Comparison of ENCODE assay signal across 10 mouse cellular contexts in genomic region chr12:76803700-76804252, GRCm38 (mm10). TPM values are rescaled to one million over a fixed set of nuclear protein-coding genes. Genes with fewer than 3 reads are reported as not detected.
DNase-seq lines count a peak whose midpoint lies in the region; ATAC-seq lines count a peak whose summit lies in the region.
"Had no signal": no experiment of that assay in that cellular context is flagged by ENCODE, and none has a peak within 500 bp of the region (broad histone marks: within the 10 kb centered on the region; RNA-seq: fewer than 3 reads in every experiment).

No protein-coding gene starts in this region.

- H3K4me3 ChIP-seq in embryonic facial prominence, embryonic 14.5 days (ENCODE audit: low read depth, low read length), result no peak overlapping the region
- H3K4me3 ChIP-seq in limb, embryonic 13.5 days, result no peak overlapping the region
- H3K4me3 ChIP-seq: embryonic facial prominence, embryonic 15.5 days had no signal

- H3K4me1 ChIP-seq in embryonic facial prominence, embryonic 14.5 days (ENCODE audit: control insufficient read depth, insufficient read depth, low read length), result no peaks in the 10 kb centered on the region
- no peaks in the 10 kb centered on the region for H3K4me1 ChIP-seq in limb, embryonic 13.5 days
- H3K4me1 ChIP-seq: embryonic facial prominence, embryonic 15.5 days had no signal

- peak; percentile 46 for DNase-seq in ovary, postnatal 14 days (ENCODE audit: low spot score)
- no peak for DNase-seq in ovary, adult 18-20 months (ENCODE audit: low spot score)
- DNase-seq in adrenal gland, postnatal 36 days, result peak; percentile 60 to 70
- DNase-seq in embryonic facial prominence, embryonic 14.5 days (ENCODE audit: low spot score), result peak; percentile 44
- peak; percentile 10 to 37 for DNase-seq in natural killer cell, adult 2 months (ENCODE audit: low spot score in 2 of 2)
- DNase-seq in right cerebral cortex, postnatal 36 days (ENCODE audit: low spot score in 2 of 2), result no peak

- H3K27ac ChIP-seq in embryonic facial prominence, embryonic 14.5 days (replicated peaks; ENCODE audit: low read depth, low read length), result no peak overlapping the region
- H3K27ac ChIP-seq in limb, embryonic 13.5 days, result no peak overlapping the region
- H3K27ac ChIP-seq: embryonic facial prominence, embryonic 15.5 days had no signal

- H3K27me3 ChIP-seq in embryonic facial prominence, embryonic 14.5 days (replicated peaks; ENCODE audit: control insufficient read depth, insufficient read depth, low read length), result no peaks in the 10 kb centered on the region
- no peaks in the 10 kb centered on the region for H3K27me3 ChIP-seq in limb, embryonic 13.5 days
- H3K27me3 ChIP-seq: embryonic facial prominence, embryonic 15.5 days had no signal

- whole genome bisulfite sequencing in embryonic facial prominence, embryonic 14.5 days, result 51% methylated on average over 7 of the region's 7 CpGs
- 49% methylated on average over 7 of the region's 7 CpGs for WGBS in limb, embryonic 13.5 days

- H3K9me3 ChIP-seq in embryonic facial prominence, embryonic 14.5 days (ENCODE audit: control insufficient read depth, low read length), result no peaks in the 10 kb centered on the region
- H3K9me3 ChIP-seq in limb, embryonic 13.5 days, result no peaks in the 10 kb centered on the region
- H3K9me3 ChIP-seq: embryonic facial prominence, embryonic 15.5 days had no signal

- H3K4me2 ChIP-seq in embryonic facial prominence, embryonic 14.5 days (ENCODE audit: low read depth, low read length), result no peak overlapping the region
- no peak overlapping the region for H3K4me2 ChIP-seq in limb, embryonic 13.5 days (replicated peaks)
- H3K4me2 ChIP-seq: embryonic facial prominence, embryonic 15.5 days had no signal

- 0 out of 2 replicates have a peak, but pooled peaks have one; percentile 28 for ATAC-seq in embryonic facial prominence, embryonic 14.5 days (ENCODE audit: low read depth)
- ATAC-seq in hematopoietic stem cell, adult 5-6 weeks (replicated peaks in 1 of 2; ENCODE audit: insufficient read depth in 1 of 2, low FRiP score in 2 of 2, low TSS enrichment in 1 of 2, low read depth in 1 of 2, poor library complexity in 2 of 2, severe bottlenecking in 2 of 2), result peak; percentile 63 to 76; a peak in 3 of 4 replicates
- peak; percentile 26; the same call in 1 of the 2 replicates for ATAC-seq in limb, embryonic 13.5 days (ENCODE audit: low FRiP score, low read depth)

- 0 out of 2 replicates have a peak, but pooled peaks cover 4% of the 10 kb centered on the region for H3K36me3 ChIP-seq in embryonic facial prominence, embryonic 14.5 days (ENCODE audit: control insufficient read depth, insufficient read depth, low read length)
- 0 out of 2 replicates have a peak, but pooled peaks cover 3% of the 10 kb centered on the region for H3K36me3 ChIP-seq in limb, embryonic 13.5 days

- no peak overlapping the region for H3K9ac ChIP-seq in embryonic facial prominence, embryonic 14.5 days (ENCODE audit: low read depth, low read length)
- no peak overlapping the region for H3K9ac ChIP-seq in limb, embryonic 13.5 days
- H3K9ac ChIP-seq: embryonic facial prominence, embryonic 15.5 days had no signal

RNA-seq across cellular contexts. Expression of gene Gpx2, which starts 8.4 kb away (rescaled TPM):
- total RNA-seq in adrenal gland, postnatal 36 days (2021), result not detected
- polyA plus RNA-seq in embryonic facial prominence, embryonic 14.5 days (2014; fragmentation: Nextera tagmentation; extraction: Ambion mirVana), result 4.2 and 6.8 TPM in 2 replicates
- total RNA-seq in hematopoietic stem cell, adult 5-6 weeks (2017), result not detected in 2 replicates
- polyA plus RNA-seq in limb, embryonic 13.5 days (2015; fragmentation: Nextera tagmentation; extraction: Ambion mirVana), result 0.31 TPM in 1 of 2 replicates, not detected in the other
- polyA plus RNA-seq: neural tube, embryonic 14.5 days had no signal

RNA-seq across cellular contexts. Expression of gene Rab15, which starts 18.9 kb away (rescaled TPM):
- total RNA-seq in adrenal gland, postnatal 36 days (2021), result 1 to 10 TPM; 1.8 to 4.0 TPM
- polyA plus RNA-seq in embryonic facial prominence, embryonic 14.5 days (2014; fragmentation: Nextera tagmentation; extraction: Ambion mirVana), result 26.5 and 27.7 TPM in 2 replicates
- total RNA-seq in hematopoietic stem cell, adult 5-6 weeks (2017), result not detected in 2 replicates
- 21.4 and 23.6 TPM in 2 replicates for polyA plus RNA-seq in limb, embryonic 13.5 days (2015; fragmentation: Nextera tagmentation; extraction: Ambion mirVana)

RNA-seq across cellular contexts. Expression of gene Fntb, which starts 38.4 kb away (rescaled TPM):
- 10 to 100 TPM; 12.5 to 13.2 TPM for total RNA-seq in adrenal gland, postnatal 36 days (2021)
- polyA plus RNA-seq in embryonic facial prominence, embryonic 14.5 days (2014; fragmentation: Nextera tagmentation; extraction: Ambion mirVana), result 41.4 and 44.6 TPM in 2 replicates
- total RNA-seq in hematopoietic stem cell, adult 5-6 weeks (2017), result 3.7 and 9.6 TPM in 2 replicates
- polyA plus RNA-seq in limb, embryonic 13.5 days (2015; fragmentation: Nextera tagmentation; extraction: Ambion mirVana), result 42.6 and 44.1 TPM in 2 replicates

RNA-seq across cellular contexts. Expression of gene Churc1, which starts 38.4 kb away (rescaled TPM):
- 10 to 100 TPM; 77.8 to 87.4 TPM for total RNA-seq in adrenal gland, postnatal 36 days (2021)
- polyA plus RNA-seq in embryonic facial prominence, embryonic 14.5 days (2014; fragmentation: Nextera tagmentation; extraction: Ambion mirVana), result 88.8 and 99.4 TPM in 2 replicates
- total RNA-seq in hematopoietic stem cell, adult 5-6 weeks (2017), result 28.8 and 55.6 TPM in 2 replicates
- 104 and 107 TPM in 2 replicates for polyA plus RNA-seq in limb, embryonic 13.5 days (2015; fragmentation: Nextera tagmentation; extraction: Ambion mirVana)

Comparison
In these comparisons a context has a peak if more than half of its experiments do, and no peak if none do; other contexts are left out.
1. DNase-seq: peak in ovary, postnatal 14 days (single experiment), adrenal gland, postnatal 36 days (2 of 2), embryonic facial prominence, embryonic 14.5 days (single experiment) and natural killer cell, adult 2 months (2 of 2); none in ovary, adult 18-20 months (single experiment) and right cerebral cortex, postnatal 36 days (0 of 2).
2. Peak in every context shown above with its lines, with median percentiles within 50 percentile points of each other: ATAC-seq.